Mouse (Mus musculus): ENCODE measurements around the gene P2rx7. TPM values are rescaled to one million over a fixed set of nuclear protein-coding genes. Genes with fewer than 3 reads are reported as not detected.
A peak's percentile ranks its signal among the peaks of the same experiment; 100 is the strongest.
"Not testable (repeated sequence)": the region's sequence is repeated elsewhere in the genome, so short reads cannot be mapped to it uniquely, and the experiment has no call there.

Gene P2rx7
- polyA plus RNA-seq, 1 experiment, result not detected

- peaks cover 26% of the 10 kb centered on the region for H3K4me1 ChIP-seq (ENCODE audit: control insufficient read depth, insufficient read depth, low read length)
- TF ChIP-seq CTCF (IDR thresholded peaks at IDR 0.05; ENCODE audit: insufficient read depth, low read depth, low read length), result no peak
- TF ChIP-seq POLR2A (IDR thresholded peaks at IDR 0.05; ENCODE audit: insufficient read depth, low read depth, low read length), result no peak
- no peak overlapping the region for H3K4me3 ChIP-seq (ENCODE audit: insufficient read depth, low read depth, low read length)
- no peak overlapping the region for H3K27ac ChIP-seq (ENCODE audit: insufficient read depth, low read depth, low read length)
- 93% methylated on average over 4 of the region's 4 CpGs for WGBS
These were observed 4.2 kb upstream of the P2rx7 start for GRCm38 (mm10) chr5:122639517-122639916.

- WGBS, result 85% methylated on average over 5 of the region's 5 CpGs
- TF ChIP-seq CTCF (IDR thresholded peaks at IDR 0.05; ENCODE audit: insufficient read depth, low read depth, low read length), result no peak
- no peak for TF ChIP-seq POLR2A (IDR thresholded peaks at IDR 0.05; ENCODE audit: insufficient read depth, low read depth, low read length)
- Histone ChIP-seq H3K4me1 (ENCODE audit: control insufficient read depth, insufficient read depth, low read length) (peaks cover 26% of the 10 kb centered on the region), H3K4me3 (ENCODE audit: insufficient read depth, low read depth, low read length) (no peak overlapping the region), H3K27ac (ENCODE audit: insufficient read depth, low read depth, low read length) (no peak overlapping the region)
These were observed 3.7 kb upstream of the P2rx7 start for GRCm38 (mm10) chr5:122639986-122640385.

- Histone ChIP-seq H3K27ac (ENCODE audit: insufficient read depth, low read depth, low read length) (peak overlapping the region; percentile 68), H3K4me3 (ENCODE audit: insufficient read depth, low read depth, low read length) (peak overlapping the region; percentile 33), H3K4me1 (ENCODE audit: control insufficient read depth, insufficient read depth, low read length) (peaks cover 40% of the 10 kb centered on the region)
- WGBS, result 31% methylated on average over 15 of the region's 15 CpGs
- TF ChIP-seq POLR2A (IDR thresholded peaks at IDR 0.05; ENCODE audit: insufficient read depth, low read depth, low read length) (no peak), CTCF (IDR thresholded peaks at IDR 0.05; ENCODE audit: insufficient read depth, low read depth, low read length) (no peak)
These were observed 448 bp downstream of the P2rx7 start for GRCm38 (mm10) chr5:122644111-122644607.

- 94% methylated on average over 6 of the region's 6 CpGs for WGBS
- TF ChIP-seq CTCF (IDR thresholded peaks at IDR 0.05; ENCODE audit: insufficient read depth, low read depth, low read length) (no peak), POLR2A (IDR thresholded peaks at IDR 0.05; ENCODE audit: insufficient read depth, low read depth, low read length) (no peak)
- Histone ChIP-seq H3K4me3 (ENCODE audit: insufficient read depth, low read depth, low read length) (no peak overlapping the region), H3K27ac (ENCODE audit: insufficient read depth, low read depth, low read length) (no peak overlapping the region), H3K4me1 (ENCODE audit: control insufficient read depth, insufficient read depth, low read length) (peaks cover 48% of the 10 kb centered on the region)
These were observed 1.6 kb downstream of the P2rx7 start for GRCm38 (mm10) chr5:122645290-122645689.

GRCm38 (mm10) chr5:122646050-122646449 lies 2.3 kb downstream of the P2rx7 start:
- TF ChIP-seq CTCF (IDR thresholded peaks at IDR 0.05; ENCODE audit: insufficient read depth, low read depth, low read length), result no peak
- no peak for TF ChIP-seq POLR2A (IDR thresholded peaks at IDR 0.05; ENCODE audit: insufficient read depth, low read depth, low read length)
- Histone ChIP-seq H3K4me3 (ENCODE audit: insufficient read depth, low read depth, low read length) (no peak overlapping the region), H3K4me1 (ENCODE audit: control insufficient read depth, insufficient read depth, low read length) (peaks cover 50% of the 10 kb centered on the region), H3K27ac (ENCODE audit: insufficient read depth, low read depth, low read length) (no peak overlapping the region)
- WGBS, result 94% methylated on average over 11 of the region's 11 CpGs

GRCm38 (mm10) chr5:122647256-122647924 lies 3.7 kb downstream of the P2rx7 start:
- no peak for TF ChIP-seq CTCF (IDR thresholded peaks at IDR 0.05; ENCODE audit: insufficient read depth, low read depth, low read length)
- TF ChIP-seq POLR2A (IDR thresholded peaks at IDR 0.05; ENCODE audit: insufficient read depth, low read depth, low read length), result no peak
- Histone ChIP-seq H3K4me3 (ENCODE audit: insufficient read depth, low read depth, low read length) (no peak overlapping the region), H3K4me1 (ENCODE audit: control insufficient read depth, insufficient read depth, low read length) (peaks cover 53% of the 10 kb centered on the region), H3K27ac (ENCODE audit: insufficient read depth, low read depth, low read length) (no peak overlapping the region)
- 65% methylated on average over 9 of the region's 9 CpGs for WGBS

GRCm38 (mm10) chr5:122647952-122648374 lies 4.3 kb downstream of the P2rx7 start:
- H3K4me3 ChIP-seq (ENCODE audit: insufficient read depth, low read depth, low read length); H3K27ac ChIP-seq (ENCODE audit: insufficient read depth, low read depth, low read length): not testable (repeated sequence)
- WGBS, result 96% methylated on average over 14 of the region's 14 CpGs
- peaks cover 56% of the 10 kb centered on the region for H3K4me1 ChIP-seq (ENCODE audit: control insufficient read depth, insufficient read depth, low read length)

- H3K4me1 ChIP-seq (ENCODE audit: control insufficient read depth, insufficient read depth, low read length), result peaks cover 56% of the 10 kb centered on the region
- no peak overlapping the region for H3K4me3 ChIP-seq (ENCODE audit: insufficient read depth, low read depth, low read length)
- H3K27ac ChIP-seq (ENCODE audit: insufficient read depth, low read depth, low read length), result no peak overlapping the region
- TF ChIP-seq POLR2A (IDR thresholded peaks at IDR 0.05; ENCODE audit: insufficient read depth, low read depth, low read length) (no peak), CTCF (IDR thresholded peaks at IDR 0.05; ENCODE audit: insufficient read depth, low read depth, low read length) (no peak)
- 32% methylated on average over 8 of the region's 8 CpGs for WGBS
These were observed 5.6 kb downstream of the P2rx7 start for GRCm38 (mm10) chr5:122649264-122649663.

- WGBS, result 86% methylated on average over 8 of the region's 8 CpGs
- peak overlapping the region; percentile 43; the same call in 1 of the 2 replicates for H3K27ac ChIP-seq (ENCODE audit: insufficient read depth, low read depth, low read length)
- no peak overlapping the region for H3K4me3 ChIP-seq (ENCODE audit: insufficient read depth, low read depth, low read length)
- H3K4me1 ChIP-seq (ENCODE audit: control insufficient read depth, insufficient read depth, low read length), result peaks cover 55% of the 10 kb centered on the region
- no peak for TF ChIP-seq CTCF (IDR thresholded peaks at IDR 0.05; ENCODE audit: insufficient read depth, low read depth, low read length)
- TF ChIP-seq POLR2A (IDR thresholded peaks at IDR 0.05; ENCODE audit: insufficient read depth, low read depth, low read length), result no peak
These were observed 6.4 kb downstream of the P2rx7 start for GRCm38 (mm10) chr5:122650100-122650499.

Measured in olfactory bulb, adult 2 months (tissue).